Mouse (Mus musculus) spleen, adult 2 months (tissue): Measurements from ENCODE around the gene Gatad2a.

Source experiments
- CTCF ChIP-seq: fragments of 200-500 bp; IDR thresholded peaks from 2 replicates; pipeline ENCODE4 v1.5.1; 2011; ENCODE audit warnings: mild to moderate bottlenecking, inconsistent platforms; ENCODE audit not compliant: insufficient read depth, insufficient read length, insufficient replicate concordance; ENCODE audit errors: extremely low read depth
- POLR2A ChIP-seq: fragments of 200-500 bp; IDR thresholded peaks from 2 replicates; pipeline ENCODE4 v1.6.1; 2011; ENCODE audit warnings: low read depth, low read length, inconsistent platforms

GRCm38 (mm10) chr8:69921141-69921540, 75.0 kb downstream of the Gatad2a start:
- TF ChIP-seq POLR2A (no peak), CTCF (no peak)
